Mouse (Mus musculus) neural tube, embryonic 11.5 days (tissue): ENCODE measurements around the gene Olfr1128. TPM values are rescaled to one million over a fixed set of nuclear protein-coding genes. Genes with fewer than 3 reads are reported as not detected.
"Not testable (repeated sequence)": the region's sequence is repeated elsewhere in the genome, so short reads cannot be mapped to it uniquely, and the experiment has no call there.

Experiments used
- ATAC-seq: fragments of 200-750 bp; cut with Nextera tagmentation; 2 replicates; pipeline ENCODE4 v1.8.0; 2017; ENCODE audit warnings: moderate number of reproducible peaks, mild to moderate bottlenecking, moderate TSS enrichment, moderate library complexity; ENCODE audit not compliant: insufficient read depth, low FRiP score, low TSS enrichment
- DNase-seq: peaks from one replicate; pipeline ENCODE4 v3.0.0-alpha.2; 2015; ENCODE audit warnings: low spot score
- H3K27ac ChIP-seq: fragments of 300-500 bp; sonication (generic); 2 replicates; pipeline ENCODE4 v1.5.1; 2014; ENCODE audit warnings: low read depth, mild to moderate bottlenecking, low read length
- H3K27me3 ChIP-seq: fragments of 300-500 bp; sonication (generic); 2 replicates; pipeline ENCODE4 v1.6.1; 2014; ENCODE audit warnings: mild to moderate bottlenecking, low read length, mixed read lengths; ENCODE audit not compliant: control insufficient read depth, insufficient read depth
- H3K36me3 ChIP-seq: fragments of 300-500 bp; sonication (generic); 2 replicates; pipeline ENCODE4 v1.6.1; 2014; ENCODE audit warnings: mild to moderate bottlenecking, low read length, moderate library complexity, mixed read lengths; ENCODE audit not compliant: control insufficient read depth, insufficient read depth
- H3K4me1 ChIP-seq: fragments of 300-500 bp; sonication (generic); 2 replicates; pipeline ENCODE4 v1.6.1; 2014; ENCODE audit warnings: low read length, mixed read lengths; ENCODE audit not compliant: control insufficient read depth, insufficient read depth
- H3K4me2 ChIP-seq: fragments of 300-500 bp; sonication (generic); 2 replicates; pipeline ENCODE4 v1.6.1; 2014; ENCODE audit warnings: low read depth, mild to moderate bottlenecking, moderate library complexity
- H3K4me3 ChIP-seq: fragments of 300-500 bp; sonication (generic); 2 replicates; pipeline ENCODE4 v1.5.1; 2014; ENCODE audit warnings: low read depth, low read length
- H3K9ac ChIP-seq: fragments of 300-500 bp; sonication (generic); 2 replicates; pipeline ENCODE4 v1.6.1; 2014; ENCODE audit warnings: mild to moderate bottlenecking, low read length
- H3K9me3 ChIP-seq: fragments of 300-500 bp; sonication (generic); 2 replicates; pipeline ENCODE4 v1.6.1; 2016; ENCODE audit warnings: low read length; ENCODE audit not compliant: control insufficient read depth
- WGBS: fragments of 180-500 bp; shearing (Covaris S2); extraction: QIAGEN DNeasy Blood & Tissue Kit; methylation state at CpG from one replicate; pipeline ENCODE4 v1.1.7; 2014; 5-methylcytosine and 5-hydroxymethylcytosine counted together
- polyA plus RNA-seq: library from polyadenylated mRNA; unstranded; fragments of >200 nt; fragmentation: Nextera tagmentation; extraction: Ambion mirVana; gene quantifications from 2 replicates; pipeline ENCODE4 v1.2.1, GENCODE M21; 2014

Gene Olfr1128
- polyA plus RNA-seq: not detected in 2 replicates

DNA sequence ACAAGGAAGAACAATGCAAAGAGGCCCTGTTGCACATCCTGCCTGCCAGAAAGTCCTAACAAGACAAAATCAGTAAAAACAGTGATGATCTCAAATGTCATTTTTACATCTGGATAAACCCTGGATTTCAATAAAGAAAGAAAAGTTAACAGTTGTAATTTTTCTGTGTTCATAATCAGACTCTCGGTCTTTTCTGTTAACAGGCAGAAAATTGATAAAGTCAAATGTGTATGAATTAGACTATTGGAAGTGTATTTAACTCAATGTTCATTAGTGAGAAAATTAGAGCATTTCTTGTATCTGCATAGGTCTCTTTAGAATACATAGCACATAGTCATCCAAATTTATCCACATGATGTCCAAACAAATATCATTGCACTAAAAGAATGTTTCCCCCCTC, at the start of gene Olfr1128:
TSS of gene Olfr1128 (minus strand) at position 101 of the 400 bp plus-strand sequence.
- DNase-seq (no peak), ATAC-seq (no peak)
- Histone ChIP-seq H3K4me2 (no peak within 1 kb of the TSS), H3K27ac (no peak within 1 kb of the TSS), H3K4me3 (no peak within 1 kb of the TSS), H3K27me3 (no peaks in the 10 kb centered on the region), H3K9me3 (no peaks in the 10 kb centered on the region), H3K4me1 (no peaks in the 10 kb centered on the region), H3K9ac (no peak within 1 kb of the TSS), H3K36me3 (no peaks in the 10 kb centered on the region)
- 88% methylated on average over 1 of the region's 1 CpGs for WGBS

DNA sequence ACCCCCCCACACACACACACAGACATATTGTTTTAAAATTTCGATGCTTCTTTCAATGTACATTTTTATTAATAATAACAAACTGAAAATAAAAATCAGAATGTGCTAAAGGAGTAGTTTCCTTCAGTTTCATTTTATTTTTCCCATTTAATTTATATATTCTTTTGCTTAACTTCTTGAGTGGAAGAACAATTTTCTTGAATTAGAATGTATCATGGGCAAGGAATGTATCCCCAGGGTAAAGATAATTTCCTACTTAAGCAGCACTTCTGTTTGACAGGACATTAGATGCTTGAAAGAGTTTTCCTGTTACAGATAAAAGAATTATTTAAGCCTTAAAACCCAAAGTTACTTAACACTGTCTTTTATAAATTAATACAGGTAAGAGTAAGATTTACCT, 28.3 kb upstream of the Olfr1128 start, which contains the start of gene Olfr1129:
TSS of gene Olfr1129 (plus strand) at position 301 of the 400 bp plus-strand sequence.
- H3K4me3 ChIP-seq, H3K27ac ChIP-seq, H3K4me2 ChIP-seq, DNase-seq, ATAC-seq, H3K9ac ChIP-seq, H3K36me3 ChIP-seq, H3K9me3 ChIP-seq, H3K27me3 ChIP-seq, H3K4me1 ChIP-seq: not testable (repeated sequence)
- WGBS: 84% methylated on average over 1 of the region's 1 CpGs

DNA sequence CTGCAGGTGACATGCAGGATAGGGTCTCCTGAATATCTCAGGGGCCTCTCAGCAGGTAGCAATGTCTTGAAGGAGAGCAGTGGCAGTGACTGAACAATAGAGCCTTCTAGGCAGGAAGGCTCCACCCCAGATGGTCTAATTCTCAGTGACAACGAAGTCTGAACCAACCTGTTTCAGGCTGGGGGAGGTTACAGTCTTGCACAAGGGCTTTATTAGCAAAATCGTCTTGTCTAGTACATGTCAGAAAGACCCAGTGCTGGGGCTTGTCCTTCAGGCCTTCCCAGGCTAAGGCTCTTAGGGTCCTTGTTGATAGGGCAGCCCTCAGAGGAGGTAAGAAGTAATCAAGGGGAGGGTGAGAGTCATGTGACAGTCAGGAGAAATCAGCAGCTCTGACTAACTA, 10.5 kb downstream of the Olfr1128 start:
- no peak overlapping the region for H3K27ac ChIP-seq
- no peak overlapping the region for H3K4me3 ChIP-seq
- no peaks in the 10 kb centered on the region for H3K36me3 ChIP-seq
- DNase-seq (no peak), ATAC-seq (no peak)
- no peaks in the 10 kb centered on the region for H3K27me3 ChIP-seq
- no peak overlapping the region for H3K4me2 ChIP-seq
- H3K9me3 ChIP-seq: no peaks in the 10 kb centered on the region
- no peaks in the 10 kb centered on the region for H3K4me1 ChIP-seq
- WGBS: 80% methylated on average over 2 of the region's 2 CpGs
- H3K9ac ChIP-seq: no peak overlapping the region

DNA sequence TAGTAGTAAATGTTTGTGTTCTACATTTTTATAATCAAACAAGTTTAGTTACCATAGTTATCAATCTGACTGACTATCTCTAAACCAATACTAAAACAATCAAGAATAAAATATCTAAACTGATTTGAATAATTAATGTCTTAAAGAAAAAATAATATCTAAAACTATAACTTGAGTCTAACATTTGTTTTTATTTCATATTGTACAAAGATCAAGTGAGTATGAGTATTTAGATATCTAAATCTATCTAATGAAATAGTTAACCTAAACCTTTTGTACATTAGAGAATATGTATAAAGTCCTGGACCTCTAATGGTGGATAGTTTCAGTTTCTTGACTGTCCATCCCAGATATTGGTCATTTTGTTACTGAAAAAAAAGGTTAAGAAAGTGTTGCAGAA, 13.8 kb downstream of the Olfr1128 start, which contains the start of gene Olfr153:
TSS of gene Olfr153 (plus strand) at position 301 of the 400 bp plus-strand sequence.
- no peak within 1 kb of the TSS for H3K9ac ChIP-seq
- no peak within 1 kb of the TSS for H3K4me2 ChIP-seq
- no peak for ATAC-seq
- H3K4me3 ChIP-seq: no peak within 1 kb of the TSS
- no peaks in the 10 kb centered on the region for H3K9me3 ChIP-seq
- no peaks in the 10 kb centered on the region for H3K27me3 ChIP-seq
- H3K36me3 ChIP-seq: no peaks in the 10 kb centered on the region
- no peak for DNase-seq
- H3K27ac ChIP-seq: no peak within 1 kb of the TSS
- H3K4me1 ChIP-seq: no peaks in the 10 kb centered on the region

DNA sequence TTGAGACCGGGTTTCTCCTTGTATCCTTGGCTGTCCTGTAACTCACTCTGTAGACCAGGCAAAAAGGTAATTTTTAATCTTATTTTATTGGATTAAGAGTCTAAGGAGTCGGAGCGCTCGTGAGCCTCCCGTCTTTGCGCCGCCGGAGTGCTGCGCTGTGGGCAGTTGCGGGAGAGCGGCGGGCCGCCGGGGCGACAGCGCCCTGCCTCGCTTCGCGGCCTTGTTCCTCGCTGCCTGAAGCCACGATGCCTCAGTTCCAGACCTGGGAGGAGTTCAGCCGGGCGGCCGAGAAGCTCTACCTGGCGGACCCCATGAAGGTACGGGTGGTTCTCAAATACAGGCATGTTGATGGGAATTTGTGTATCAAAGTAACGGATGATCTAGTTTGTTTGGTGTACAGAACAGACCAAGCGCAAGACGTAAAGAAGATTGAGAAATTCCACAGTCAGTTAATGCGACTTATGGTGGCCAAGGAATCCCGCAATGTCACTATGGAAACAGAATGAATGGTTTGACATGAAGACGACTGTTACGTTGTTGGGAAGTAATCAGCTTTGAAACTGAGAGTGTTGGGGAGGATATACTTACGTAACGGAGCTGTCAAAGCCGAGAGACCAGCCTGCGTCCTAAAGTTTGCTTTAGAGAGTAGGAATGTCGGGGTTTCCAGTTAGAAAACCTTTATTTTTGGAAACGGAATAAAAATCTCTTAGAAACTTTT, 19.3 kb downstream of the Olfr1128 start:
- H3K36me3 ChIP-seq, H3K4me1 ChIP-seq, H3K4me3 ChIP-seq, H3K27ac ChIP-seq, H3K9ac ChIP-seq, H3K27me3 ChIP-seq, H3K9me3 ChIP-seq: not testable (repeated sequence)
- ATAC-seq (peak; percentile 64; the same call in 1 of the 2 replicates), DNase-seq (peak; percentile 36)
- H3K4me2 ChIP-seq: peak overlapping the region; percentile 20; the same call in 1 of the 2 replicates
- WGBS: 31% methylated on average over 38 of the region's 39 CpGs

DNA sequence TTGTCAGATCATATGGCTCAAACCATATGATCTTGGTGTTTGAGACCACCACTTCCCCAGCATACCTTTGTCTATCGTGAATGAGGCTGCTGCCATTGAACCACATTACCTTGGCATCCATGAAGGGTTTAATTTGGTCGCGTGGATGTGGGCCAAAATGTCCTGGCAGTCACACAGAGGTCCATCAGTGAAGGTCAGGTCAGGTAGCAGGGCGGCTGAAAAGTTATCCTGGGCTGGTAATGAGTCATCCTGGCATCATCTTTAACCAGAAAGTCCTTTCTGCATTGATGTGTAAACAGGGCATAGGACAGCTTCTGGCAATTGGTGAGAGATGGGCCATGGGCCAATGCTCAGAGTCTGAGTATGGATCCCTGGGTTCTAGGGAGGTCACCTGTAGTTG, 24.7 kb downstream of the Olfr1128 start:
- ATAC-seq (no peak), DNase-seq (no peak)
- no peak overlapping the region for H3K4me3 ChIP-seq
- H3K9ac ChIP-seq: no peak overlapping the region
- H3K9me3 ChIP-seq: no peaks in the 10 kb centered on the region
- 83% methylated on average over 4 of the region's 4 CpGs for WGBS
- no peak overlapping the region for H3K4me2 ChIP-seq
- H3K27ac ChIP-seq: no peak overlapping the region
- H3K36me3 ChIP-seq: no peaks in the 10 kb centered on the region
- H3K27me3 ChIP-seq: no peaks in the 10 kb centered on the region
- no peaks in the 10 kb centered on the region for H3K4me1 ChIP-seq

DNA sequence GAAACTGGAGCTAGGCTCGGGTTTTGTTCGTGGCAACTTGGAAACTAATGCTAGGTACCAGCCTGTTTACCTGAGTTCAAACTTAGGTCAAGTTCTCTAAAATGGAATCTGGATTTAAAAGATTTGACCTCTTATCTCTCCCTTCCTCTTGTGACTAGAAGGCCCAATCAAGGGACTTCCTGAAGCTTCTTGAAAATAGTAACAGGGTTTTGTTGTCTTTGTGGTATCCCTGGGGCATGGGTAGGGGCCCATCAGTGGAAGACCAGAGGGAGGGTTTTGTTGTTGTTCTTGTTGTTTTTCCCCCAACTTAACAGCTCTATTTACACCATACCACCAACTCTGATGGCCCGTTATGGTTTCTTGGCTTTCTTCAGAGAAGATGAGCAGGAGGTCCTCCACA, 28.8 kb downstream of the Olfr1128 start:
- WGBS: 85% methylated on average over 3 of the region's 3 CpGs
- H3K27me3 ChIP-seq: no peaks in the 10 kb centered on the region
- no peak overlapping the region for H3K4me2 ChIP-seq
- no peaks in the 10 kb centered on the region for H3K36me3 ChIP-seq
- no peak overlapping the region for H3K4me3 ChIP-seq
- DNase-seq (no peak), ATAC-seq (no peak)
- H3K27ac ChIP-seq: no peak overlapping the region
- no peak overlapping the region for H3K9ac ChIP-seq
- no peaks in the 10 kb centered on the region for H3K4me1 ChIP-seq
- no peaks in the 10 kb centered on the region for H3K9me3 ChIP-seq

DNA sequence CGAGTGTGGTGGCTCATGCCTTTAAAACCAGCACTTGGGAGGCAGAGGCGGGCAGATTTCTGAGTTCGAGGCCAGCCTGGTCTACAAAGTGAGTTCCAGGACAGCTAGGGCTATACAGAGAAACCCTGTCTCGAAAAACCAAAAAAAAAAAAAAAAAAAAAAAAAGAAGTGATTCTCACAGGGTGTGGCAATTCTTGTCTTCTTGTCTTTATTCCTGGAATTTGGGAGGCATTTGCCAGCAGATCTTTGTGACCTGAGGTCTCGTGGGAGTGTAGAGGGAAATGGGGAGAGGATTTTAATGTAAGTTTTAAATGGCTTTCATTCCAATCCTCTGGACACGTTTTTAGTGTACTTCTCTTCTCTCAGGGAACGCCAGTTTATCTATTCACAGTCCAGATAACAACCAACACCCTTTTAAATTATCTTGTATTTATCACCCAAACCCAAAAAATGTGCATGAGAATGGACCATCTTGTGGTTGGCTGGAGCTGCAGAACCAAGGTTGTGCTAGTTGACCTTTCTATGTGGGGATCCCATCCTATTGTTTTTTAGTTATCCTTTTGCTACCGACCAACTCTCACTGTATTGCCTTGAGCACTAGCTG, 29.8 kb downstream of the Olfr1128 start:
- Histone ChIP-seq H3K4me1 (no peaks in the 10 kb centered on the region), H3K9me3 (no peaks in the 10 kb centered on the region), H3K4me2 (no peak overlapping the region), H3K36me3 (no peaks in the 10 kb centered on the region), H3K27ac (no peak overlapping the region), H3K27me3 (no peaks in the 10 kb centered on the region), H3K4me3 (no peak overlapping the region), H3K9ac (no peak overlapping the region)
- 84% methylated on average over 7 of the region's 8 CpGs for WGBS
- DNase-seq: no peak
- no peak for ATAC-seq

DNA sequence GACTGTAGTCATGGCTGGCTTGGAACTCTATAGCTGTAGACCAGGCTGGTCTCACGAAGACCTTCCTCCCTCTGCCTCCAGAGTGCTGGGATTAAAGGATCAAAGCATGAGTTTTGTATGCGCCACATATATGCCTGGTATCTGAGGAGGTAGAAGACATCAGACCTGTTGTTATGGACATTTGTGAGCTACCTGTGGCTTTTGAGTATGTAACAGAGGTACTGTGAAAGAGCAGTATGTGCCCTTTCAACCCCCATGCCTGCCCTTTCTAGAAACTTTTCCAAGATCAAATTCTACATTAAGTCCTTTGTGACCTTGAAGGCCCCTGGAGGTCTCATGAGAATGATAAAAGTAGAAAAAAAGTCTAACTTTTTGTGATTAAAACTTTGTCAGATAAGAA, 30.3 kb downstream of the Olfr1128 start:
- 89% methylated on average over 2 of the region's 2 CpGs for WGBS
- Histone ChIP-seq H3K4me1 (no peaks in the 10 kb centered on the region), H3K9ac (no peak overlapping the region), H3K27me3 (no peaks in the 10 kb centered on the region), H3K36me3 (no peaks in the 10 kb centered on the region), H3K9me3 (no peaks in the 10 kb centered on the region), H3K27ac (no peak overlapping the region), H3K4me3 (no peak overlapping the region), H3K4me2 (no peak overlapping the region)
- DNase-seq (no peak), ATAC-seq (no peak)
